Mouse (Mus musculus) kidney, adult 2 months (tissue): ENCODE measurements around the gene Ift22. TPM values are rescaled to one million over a fixed set of nuclear protein-coding genes. Genes with fewer than 3 reads are reported as not detected.
A peak's percentile ranks its signal among the peaks of the same experiment; 100 is the strongest.

ENCODE experiments used
- DNase-seq: peaks from one replicate; pipeline ENCODE4 v3.0.0; 2021
- H3K27ac ChIP-seq: fragments of 200-500 bp; 2 replicates; pipeline ENCODE4 v1.5.1; 2012; ENCODE audit warnings: low read depth, low read length, control low read depth, inconsistent platforms; ENCODE audit not compliant: insufficient read depth
- H3K27me3 ChIP-seq: fragments of 200-500 bp; replicated peaks from 2 replicates; pipeline ENCODE4 v1.6.1; 2012; ENCODE audit warnings: mild to moderate bottlenecking, moderate library complexity, low read length, inconsistent platforms; ENCODE audit not compliant: control insufficient read depth, insufficient read depth
- H3K36me3 ChIP-seq: fragments of 200-500 bp; 2 replicates; pipeline ENCODE4 v1.6.1; 2012; ENCODE audit warnings: mild to moderate bottlenecking, moderate library complexity, low read length, inconsistent platforms; ENCODE audit not compliant: control insufficient read depth, insufficient read depth
- H3K4me1 ChIP-seq: fragments of 200-500 bp; 2 replicates; pipeline ENCODE4 v1.6.1; 2011; ENCODE audit warnings: low read length; ENCODE audit not compliant: control insufficient read depth, insufficient read depth
- H3K4me3 ChIP-seq: fragments of 200-500 bp; 2 replicates; pipeline ENCODE4 v1.5.1; 2011; ENCODE audit warnings: mild to moderate bottlenecking, low read depth, low read length, control low read depth; ENCODE audit not compliant: insufficient read depth
- CTCF ChIP-seq: fragments of 200-500 bp; conservative IDR thresholded peaks from 2 replicates; pipeline ENCODE4 v1.5.1; 2011; ENCODE audit warnings: low read depth, mild to moderate bottlenecking, control low read depth, low read length, moderate library complexity, mixed read lengths; ENCODE audit not compliant: insufficient read depth, insufficient read length
- POLR2A ChIP-seq: fragments of 200-500 bp; IDR thresholded peaks from one replicate; pipeline ENCODE4 v1.6.1; 2011; ENCODE audit warnings: low read depth, low read length, control low read depth
- WGBS: fragments of 180-500 bp; shearing (Covaris S2); methylation state at CpG from one replicate; pipeline ENCODE4 v1.1.7; 2018; 5-methylcytosine and 5-hydroxymethylcytosine counted together
- polyA plus RNA-seq: library from polyadenylated mRNA; depleted of rRNA; stranded (reverse); fragments of >200 nt; gene quantifications from 2 replicates; pipeline ENCODE4 v1.2.3, GENCODE M21; 2012

The Ift22 gene
- polyA plus RNA-seq, 1 experiment, result 26.5 TPM

GRCm38 (mm10) chr5:136922830-136923229 lies 14.9 kb downstream of the Ift22 start:
- TF ChIP-seq POLR2A (no peak), CTCF (no peak)
- Histone ChIP-seq H3K27ac (no peak overlapping the region), H3K36me3 (no peaks in the 10 kb centered on the region), H3K27me3 (no peaks in the 10 kb centered on the region), H3K4me3 (no peak overlapping the region), H3K4me1 (no peaks in the 10 kb centered on the region; the same call in 1 of the 2 replicates)
- DNase-seq, result no peak
- 81% methylated on average over 9 of the region's 9 CpGs for WGBS

GRCm38 (mm10) chr5:136923751-136924478 lies 16.0 kb downstream of the Ift22 start:
- 59% methylated on average over 7 of the region's 7 CpGs for WGBS
- Histone ChIP-seq H3K27ac (no peak overlapping the region), H3K27me3 (no peaks in the 10 kb centered on the region), H3K36me3 (no peaks in the 10 kb centered on the region), H3K4me1 (no peaks in the 10 kb centered on the region; the same call in 1 of the 2 replicates), H3K4me3 (no peak overlapping the region)
- no peak for TF ChIP-seq POLR2A
- TF ChIP-seq CTCF, result no peak
- DNase-seq, result peak; percentile 17

- no peak overlapping the region for H3K4me3 ChIP-seq
- DNase-seq, result peak; percentile 89
- WGBS, result 15% methylated on average over 4 of the region's 4 CpGs
- H3K27ac ChIP-seq, result no peak overlapping the region
- peaks cover 5% of the 10 kb centered on the region; the same call in 1 of the 2 replicates for H3K4me1 ChIP-seq
- TF ChIP-seq POLR2A, result no peak
- TF ChIP-seq CTCF, result peak; percentile 95
- no peaks in the 10 kb centered on the region for H3K36me3 ChIP-seq
- H3K27me3 ChIP-seq, result no peaks in the 10 kb centered on the region
Observed at GRCm38 (mm10) chr5:136929073-136929472, 21.1 kb downstream of the Ift22 start.

- H3K27ac ChIP-seq, result no peak overlapping the region
- H3K4me1 ChIP-seq, result peaks cover 5% of the 10 kb centered on the region; the same call in 1 of the 2 replicates
- DNase-seq, result no peak
- H3K36me3 ChIP-seq, result no peaks in the 10 kb centered on the region
- H3K27me3 ChIP-seq, result no peaks in the 10 kb centered on the region
- no peak for TF ChIP-seq POLR2A
- no peak for TF ChIP-seq CTCF
- WGBS, result 84% methylated on average over 14 of the region's 14 CpGs
- H3K4me3 ChIP-seq, result no peak overlapping the region
Observed at GRCm38 (mm10) chr5:136931896-136932295, 23.9 kb downstream of the Ift22 start.

GRCm38 (mm10) chr5:136932956-136933355 lies 25.0 kb downstream of the Ift22 start:
- WGBS, result 83% methylated on average over 5 of the region's 5 CpGs
- Histone ChIP-seq H3K36me3 (no peaks in the 10 kb centered on the region), H3K27me3 (no peaks in the 10 kb centered on the region), H3K4me1 (peaks cover 5% of the 10 kb centered on the region; the same call in 1 of the 2 replicates), H3K4me3 (no peak overlapping the region), H3K27ac (no peak overlapping the region)
- no peak for TF ChIP-seq POLR2A
- no peak for TF ChIP-seq CTCF
- no peak for DNase-seq

GRCm38 (mm10) chr5:136933930-136934329 lies 26.0 kb downstream of the Ift22 start:
- TF ChIP-seq CTCF, result no peak
- no peaks in the 10 kb centered on the region for H3K27me3 ChIP-seq
- no peak overlapping the region for H3K4me3 ChIP-seq
- peaks cover 5% of the 10 kb centered on the region; the same call in 1 of the 2 replicates for H3K4me1 ChIP-seq
- DNase-seq, result no peak
- no peak overlapping the region for H3K27ac ChIP-seq
- WGBS, result 91% methylated on average over 6 of the region's 6 CpGs
- H3K36me3 ChIP-seq, result no peaks in the 10 kb centered on the region

- H3K4me3 ChIP-seq, result no peak overlapping the region
Observed at GRCm38 (mm10) chr5:136935905-136936695, 28.1 kb downstream of the Ift22 start.

More at GRCm38 (mm10) chr5:136935905-136936695, 28.1 kb downstream of the Ift22 start:
- no peaks in the 10 kb centered on the region for H3K27me3 ChIP-seq
- TF ChIP-seq CTCF (peak; percentile 67), POLR2A (no peak)
- no peaks in the 10 kb centered on the region for H3K4me1 ChIP-seq
- no peak overlapping the region for H3K27ac ChIP-seq
- no peaks in the 10 kb centered on the region for H3K36me3 ChIP-seq
- no peak for DNase-seq
- 68% methylated on average over 7 of the region's 7 CpGs for WGBS
